Mouse (Mus musculus): ENCODE measurements around the gene Opa3.

- no peak for TF ChIP-seq CTCF (IDR thresholded peaks at IDR 0.05; ENCODE audit: low read depth, low read length)
- TF ChIP-seq GATA1 (IDR thresholded peaks at IDR 0.05; ENCODE audit: borderline replicate concordance, low read length): no peak
Measured at GRCm38 (mm10) chr7:19184250-19184649, 43.9 kb upstream of the Opa3 start.
